Mouse (Mus musculus): Measurements from ENCODE around the gene A4galt. TPM values are rescaled to one million over a fixed set of nuclear protein-coding genes. Genes with fewer than 3 reads are reported as not detected.

A4galt gene
- total and polyA plus RNA-seq, 3 experiments: not detected

DNA sequence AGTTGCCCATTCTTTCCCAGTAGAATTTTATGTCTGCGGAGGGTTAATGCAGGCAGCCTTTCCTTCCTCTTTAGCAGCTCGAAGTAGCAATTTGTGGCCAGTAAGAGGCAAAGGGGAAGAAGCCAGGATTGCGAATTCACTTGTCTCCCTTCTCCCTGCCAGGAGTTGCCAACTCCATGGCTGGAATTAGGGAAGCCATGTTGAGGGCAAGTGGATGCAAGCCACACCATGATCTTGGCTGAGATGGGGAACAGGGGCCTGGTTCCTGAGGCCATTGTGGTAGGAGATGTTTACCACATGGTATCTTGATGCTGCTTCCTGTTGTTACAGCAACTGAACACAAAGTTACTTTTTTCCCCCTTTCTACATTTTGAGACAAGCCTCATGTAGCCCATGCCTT, 43.4 kb upstream of the A4galt start:
- TF ChIP-seq NELFE (IDR thresholded peaks at IDR 0.05; ENCODE audit: low read depth, low read length): no peak
- TF ChIP-seq POLR2A (IDR thresholded peaks at IDR 0.05; ENCODE audit: control insufficient read depth in 1 of 2, insufficient read depth in 1 of 2, low read depth in 1 of 2, low read length in 2 of 2, poor library complexity in 1 of 2): no peak
- TF ChIP-seq MYB (IDR thresholded peaks at IDR 0.05; ENCODE audit: low read depth, low read length): no peak
- TF ChIP-seq E2F4 (IDR thresholded peaks at IDR 0.05; ENCODE audit: borderline replicate concordance, low read depth, low read length): no peak
- TF ChIP-seq ZNF384 (IDR thresholded peaks at IDR 0.05; ENCODE audit: low read depth, low read length): no peak
- TF ChIP-seq BHLHE40 (IDR thresholded peaks at IDR 0.05; ENCODE audit: borderline replicate concordance, low read depth, low read length): no peak
- no peak for TF ChIP-seq ELF1 (IDR thresholded peaks at IDR 0.05; ENCODE audit: low read depth, low read length)
- DNase-seq (ENCODE audit: low read depth, low spot score): peak; percentile 23
- Histone ChIP-seq H3K36me3 (ENCODE audit: control insufficient read depth in 1 of 2, insufficient read depth in 2 of 2, low read length in 2 of 2) (peaks cover 0 to 10% of the 10 kb centered on the region in 2 experiments; a peak in 2 of 4 replicates), H3K79me2 (ENCODE audit: control insufficient read depth, insufficient read depth, low read length, poor library complexity) (no peaks in the 10 kb centered on the region), H3K9ac (ENCODE audit: control insufficient read depth, low read depth, low read length, poor library complexity, severe bottlenecking) (no peak overlapping the region), H3K4me3 (ENCODE audit: control insufficient read depth in 1 of 2, insufficient read depth in 1 of 2, low read depth in 2 of 2, low read length in 2 of 2) (no peak overlapping the region), H3K27ac (ENCODE audit: control insufficient read depth, low read depth, low read length) (no peak overlapping the region), H3K27me3 (ENCODE audit: control insufficient read depth in 1 of 2, insufficient read depth in 2 of 2, low read length in 2 of 2) (no peaks in the 10 kb centered on the region), H3K4me1 (ENCODE audit: control insufficient read depth in 1 of 2, insufficient read depth in 2 of 2, low read length in 2 of 2) (peaks cover 6 to 17% of the 10 kb centered on the region in 2 experiments; a peak in 3 of 4 replicates), H3K9me3 (replicated peaks; ENCODE audit: insufficient read depth, low read length) (no peaks in the 10 kb centered on the region)

GRCm38 (mm10) chr15:83293706-83294645, 42.4 kb upstream of the A4galt start:
- TF ChIP-seq MYC (IDR thresholded peaks at IDR 0.05; ENCODE audit: low read depth, low read length): no peak
- no peak for TF ChIP-seq KAT2A (conservative IDR thresholded peaks at IDR 0.05; ENCODE audit: low read depth, low read length)
- no peak for TF ChIP-seq TAL1 (IDR thresholded peaks at IDR 0.05; ENCODE audit: low read length)
- TF ChIP-seq E2F4 (IDR thresholded peaks at IDR 0.05; ENCODE audit: borderline replicate concordance, low read depth, low read length): no peak
- TF ChIP-seq HCFC1 (IDR thresholded peaks at IDR 0.05; ENCODE audit: low read depth, low read length): no peak
- TF ChIP-seq CTCF (IDR thresholded peaks at IDR 0.05 in 2 of 3, conservative IDR thresholded peaks at IDR 0.05 in 1 of 3; ENCODE audit: control insufficient read depth in 1 of 3, insufficient read depth in 1 of 3, low read depth in 2 of 3, low read length in 3 of 3, poor library complexity in 1 of 3, severe bottlenecking in 1 of 3): no peak
- TF ChIP-seq SMC3 (IDR thresholded peaks at IDR 0.05; ENCODE audit: low read depth, low read length): no peak
- no peak for TF ChIP-seq POLR2AphosphoS2 (IDR thresholded peaks at IDR 0.05; ENCODE audit: low read length)
- Histone ChIP-seq H3K27ac (ENCODE audit: control insufficient read depth, low read depth, low read length) (no peak overlapping the region), H3K4me1 (ENCODE audit: control insufficient read depth in 1 of 2, insufficient read depth in 2 of 2, low read length in 2 of 2) (peaks cover 6 to 17% of the 10 kb centered on the region in 2 experiments; a peak in 3 of 4 replicates), H3K4me3 (ENCODE audit: control insufficient read depth in 1 of 2, insufficient read depth in 1 of 2, low read depth in 2 of 2, low read length in 2 of 2) (no peak overlapping the region), H3K79me2 (ENCODE audit: control insufficient read depth, insufficient read depth, low read length, poor library complexity) (no peaks in the 10 kb centered on the region), H3K36me3 (ENCODE audit: control insufficient read depth in 1 of 2, insufficient read depth in 2 of 2, low read length in 2 of 2) (peaks cover 0 to 10% of the 10 kb centered on the region in 2 experiments; a peak in 2 of 4 replicates), H3K27me3 (ENCODE audit: control insufficient read depth in 1 of 2, insufficient read depth in 2 of 2, low read length in 2 of 2) (no peaks in the 10 kb centered on the region), H3K9ac (ENCODE audit: control insufficient read depth, low read depth, low read length, poor library complexity, severe bottlenecking) (no peak overlapping the region), H3K9me3 (replicated peaks; ENCODE audit: insufficient read depth, low read length) (no peaks in the 10 kb centered on the region)
- no peak for DNase-seq (ENCODE audit: low read depth, low spot score)

Measured in MEL (cell line).